Mouse (Mus musculus) erythroblast, embryonic 14.5 days (primary cell): ENCODE data around the gene Sptssb. TPM values are rescaled to one million over a fixed set of nuclear protein-coding genes. Genes with fewer than 3 reads are reported as not detected.

Source experiments
- H3K27me3 ChIP-seq: 2 replicates; pipeline ENCODE4 v1.6.1; 2012; ENCODE audit warnings: inconsistent platforms; ENCODE audit not compliant: control insufficient read depth
- H3K36me3 ChIP-seq: 2 replicates; pipeline ENCODE4 v1.6.1; 2012; ENCODE audit warnings: mild to moderate bottlenecking, inconsistent platforms; ENCODE audit not compliant: control insufficient read depth
- H3K4me1 ChIP-seq: 2 replicates; pipeline ENCODE4 v1.6.1; 2012; ENCODE audit warnings: inconsistent platforms; ENCODE audit not compliant: control insufficient read depth
- H3K4me3 ChIP-seq: replicated peaks from 2 replicates; pipeline ENCODE3; 2012; ENCODE audit warnings: moderate library complexity, mild to moderate bottlenecking, inconsistent platforms
- H3K9me3 ChIP-seq: 2 replicates; pipeline ENCODE4 v1.6.1; 2012; ENCODE audit warnings: low read length, inconsistent platforms, mixed read lengths; ENCODE audit not compliant: control insufficient read depth
- GATA1 ChIP-seq: IDR thresholded peaks from 2 replicates; pipeline ENCODE4 v1.6.1; 2012; ENCODE audit warnings: low read length, inconsistent platforms, mixed read lengths
- TAL1 ChIP-seq: IDR thresholded peaks from 3 replicates; pipeline ENCODE4 v1.6.1; 2012; ENCODE audit warnings: low read length, inconsistent platforms, mixed read lengths
- polyA plus RNA-seq: library from polyadenylated mRNA; stranded (reverse); fragments of >175 nt; gene quantifications from 2 replicates; pipeline ENCODE4 v1.2.3, GENCODE M21; 2012

Sptssb gene
- polyA plus RNA-seq, 1 experiment = not detected

DNA sequence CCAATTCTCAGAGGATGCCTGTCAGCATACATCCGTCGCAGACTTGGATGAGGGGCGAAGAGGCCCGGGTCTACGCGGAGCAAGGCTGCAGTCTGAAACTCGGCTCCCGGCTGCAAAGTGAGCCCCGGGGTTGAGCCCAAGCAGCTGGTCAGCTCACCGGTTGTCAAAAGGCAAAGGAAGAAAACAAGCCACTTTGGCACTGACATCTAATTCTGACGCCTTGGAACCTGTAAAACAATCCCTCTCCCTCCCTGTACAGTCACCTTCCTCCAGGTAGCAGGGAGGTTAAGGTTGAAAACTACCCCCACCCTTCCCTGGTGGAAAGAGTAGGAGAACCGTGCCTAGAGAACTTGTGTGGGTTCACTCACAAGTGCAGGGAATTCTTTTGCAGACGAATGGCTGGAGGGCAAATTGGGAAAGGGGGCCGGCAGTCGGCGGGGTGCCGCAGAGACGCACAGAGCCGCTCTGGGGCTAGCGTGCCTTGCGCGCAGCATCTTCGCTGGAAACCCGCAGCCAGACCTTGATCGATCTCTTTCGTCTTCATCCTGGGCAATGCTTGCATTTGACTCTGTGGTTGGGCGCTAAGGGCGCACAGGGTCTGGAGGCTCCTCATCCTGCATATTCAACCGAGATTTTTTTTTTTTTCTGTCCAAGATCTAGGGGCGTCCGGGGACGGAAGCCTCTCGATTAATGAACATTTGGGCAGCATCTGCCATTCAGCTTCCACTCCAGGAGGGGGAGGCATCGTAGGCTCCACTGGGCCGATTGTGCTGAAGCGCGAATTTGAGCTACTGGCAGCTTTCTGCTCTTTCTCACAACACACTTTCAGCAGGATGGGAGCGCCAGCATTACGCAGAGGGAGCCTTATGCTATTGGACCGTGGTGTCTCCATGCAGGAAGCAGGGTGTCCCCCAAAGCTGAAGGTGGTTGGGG is 1.1 kb upstream of the Sptssb start:
- H3K9me3 ChIP-seq = no peaks in the 10 kb centered on the region
- H3K36me3 ChIP-seq = no peaks in the 10 kb centered on the region
- H3K4me3 ChIP-seq = peak overlapping the region; percentile 32
- H3K4me1 ChIP-seq = no peaks in the 10 kb centered on the region
- TF ChIP-seq TAL1 (no peak), GATA1 (no peak)
- peaks cover 19% of the 10 kb centered on the region for H3K27me3 ChIP-seq

- Histone ChIP-seq H3K4me3 (no peak overlapping the region), H3K4me1 (no peaks in the 10 kb centered on the region), H3K36me3 (no peaks in the 10 kb centered on the region), H3K27me3 (no peaks in the 10 kb centered on the region), H3K9me3 (no peaks in the 10 kb centered on the region)
- TF ChIP-seq GATA1 (no peak), TAL1 (no peak)
Measured at GRCm38 (mm10) chr3:69839485-69839884, 20.3 kb downstream of the Sptssb start.

DNA sequence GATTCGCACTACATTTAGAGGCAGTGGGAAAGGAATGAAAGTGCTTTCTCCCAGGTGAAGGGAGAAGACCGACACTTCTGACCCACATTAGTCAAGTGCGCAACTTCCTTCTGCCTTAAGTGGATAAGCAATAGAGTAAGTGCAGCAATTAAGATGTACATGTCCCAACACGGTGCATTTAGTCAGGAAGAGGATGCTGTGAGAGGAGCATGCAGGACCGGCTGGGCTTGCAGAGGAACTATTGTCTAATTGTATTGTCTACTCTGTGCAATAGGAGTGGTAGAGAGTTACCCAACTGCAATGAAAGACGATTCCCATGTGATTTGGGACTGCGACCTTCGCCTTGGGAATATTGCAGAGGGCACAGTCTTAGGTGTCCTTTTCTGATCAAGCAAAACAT is 30.2 kb downstream of the Sptssb start:
- Histone ChIP-seq H3K36me3 (no peaks in the 10 kb centered on the region), H3K4me1 (no peaks in the 10 kb centered on the region), H3K4me3 (no peak overlapping the region), H3K9me3 (no peaks in the 10 kb centered on the region), H3K27me3 (no peaks in the 10 kb centered on the region)
- no peak for TF ChIP-seq GATA1
- TF ChIP-seq TAL1 = no peak

DNA sequence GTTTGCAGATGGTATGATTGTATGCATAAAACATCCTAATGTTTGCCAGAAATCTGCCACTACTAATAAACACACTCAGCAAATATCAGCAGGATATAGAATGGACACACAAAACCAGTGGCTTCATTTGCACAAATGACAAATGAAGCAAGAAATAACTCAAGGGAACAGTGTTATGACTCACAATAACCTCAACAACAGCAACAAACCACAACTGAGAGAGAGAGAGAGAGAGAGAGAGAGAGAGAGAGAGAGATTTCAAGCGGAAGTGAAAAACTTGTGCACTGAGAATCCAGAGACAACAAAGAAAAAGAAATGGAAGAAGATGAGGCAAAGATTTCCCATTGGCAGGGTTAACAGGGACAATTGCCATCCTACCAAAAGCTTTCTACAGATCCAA is 35.2 kb downstream of the Sptssb start:
- Histone ChIP-seq H3K9me3 (no peaks in the 10 kb centered on the region), H3K36me3 (no peaks in the 10 kb centered on the region), H3K4me1 (no peaks in the 10 kb centered on the region), H3K27me3 (no peaks in the 10 kb centered on the region), H3K4me3 (no peak overlapping the region)
- no peak for TF ChIP-seq TAL1
- TF ChIP-seq GATA1 = no peak

- Histone ChIP-seq H3K27me3 (no peaks in the 10 kb centered on the region), H3K4me3 (no peak overlapping the region), H3K36me3 (no peaks in the 10 kb centered on the region), H3K4me1 (no peaks in the 10 kb centered on the region), H3K9me3 (no peaks in the 10 kb centered on the region)
- TF ChIP-seq TAL1 (no peak), GATA1 (no peak)
Measured at GRCm38 (mm10) chr3:69820614-69821013, 39.1 kb downstream of the Sptssb start.

DNA sequence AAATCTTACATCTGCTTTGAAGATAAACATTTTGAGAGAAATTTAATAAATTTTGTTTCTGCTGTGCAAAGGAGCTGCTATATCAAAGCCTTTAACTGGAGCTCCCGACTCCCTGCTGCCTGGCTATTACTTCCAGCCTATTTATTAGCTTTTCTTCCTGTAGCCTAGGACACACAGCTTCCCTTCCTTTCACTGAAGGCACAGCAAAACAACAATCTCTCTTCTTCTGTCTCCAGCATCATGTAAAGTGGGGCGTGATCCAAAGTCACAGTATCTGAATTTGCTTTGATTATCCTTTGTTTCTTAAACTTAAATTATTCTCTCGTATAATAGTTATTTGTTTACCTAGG is 39.9 kb downstream of the Sptssb start:
- no peaks in the 10 kb centered on the region for H3K9me3 ChIP-seq
- H3K4me1 ChIP-seq = no peaks in the 10 kb centered on the region
- H3K4me3 ChIP-seq = no peak overlapping the region
- no peak for TF ChIP-seq TAL1
- TF ChIP-seq GATA1 = no peak
- H3K27me3 ChIP-seq = no peaks in the 10 kb centered on the region
- no peaks in the 10 kb centered on the region for H3K36me3 ChIP-seq

DNA sequence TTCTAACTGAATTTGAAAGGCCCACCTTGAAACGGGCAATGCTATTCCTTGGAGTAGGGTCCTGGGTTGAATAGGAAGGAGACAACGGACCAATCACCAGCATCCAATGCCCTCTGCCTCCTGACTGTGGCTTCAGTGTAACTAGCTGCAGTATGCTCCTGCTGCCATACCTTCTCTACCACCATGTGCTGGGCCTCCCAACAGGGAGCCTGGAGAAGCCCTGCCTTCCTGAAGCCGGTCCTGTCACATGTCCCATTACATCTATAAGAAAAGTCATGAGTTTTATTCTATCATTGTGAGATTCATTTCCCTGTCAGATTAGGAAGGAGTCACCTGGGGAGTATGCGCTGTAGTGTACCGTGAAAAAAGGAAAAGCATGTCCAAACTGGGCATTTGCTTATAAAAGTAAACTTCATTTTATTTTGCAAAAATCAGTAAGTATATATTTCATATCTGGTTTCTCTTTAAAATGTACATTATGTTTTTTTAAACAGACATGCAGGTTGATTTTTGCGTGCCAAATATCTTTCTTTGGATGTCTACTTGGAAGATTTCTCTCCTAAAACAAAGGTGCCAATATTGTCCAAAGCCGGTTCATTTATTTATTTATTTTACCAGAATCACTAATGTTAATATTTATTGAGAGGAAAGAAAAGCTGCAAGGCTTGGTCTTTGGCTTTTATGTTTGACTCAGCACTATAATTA is 40.4 kb downstream of the Sptssb start:
- H3K4me3 ChIP-seq = no peak overlapping the region
- H3K36me3 ChIP-seq = no peaks in the 10 kb centered on the region
- no peaks in the 10 kb centered on the region for H3K27me3 ChIP-seq
- H3K9me3 ChIP-seq = no peaks in the 10 kb centered on the region
- H3K4me1 ChIP-seq = no peaks in the 10 kb centered on the region
- TF ChIP-seq TAL1 = no peak
- TF ChIP-seq GATA1 = no peak

GRCm38 (mm10) chr3:69818466-69818865 is 41.3 kb downstream of the Sptssb start:
- Histone ChIP-seq H3K4me3 (no peak overlapping the region), H3K36me3 (no peaks in the 10 kb centered on the region), H3K27me3 (no peaks in the 10 kb centered on the region), H3K9me3 (no peaks in the 10 kb centered on the region), H3K4me1 (no peaks in the 10 kb centered on the region)
- TF ChIP-seq TAL1 (no peak), GATA1 (no peak)

GRCm38 (mm10) chr3:69816547-69816946 is 43.2 kb downstream of the Sptssb start:
- Histone ChIP-seq H3K4me3 (no peak overlapping the region), H3K27me3 (no peaks in the 10 kb centered on the region), H3K36me3 (no peaks in the 10 kb centered on the region), H3K4me1 (no peaks in the 10 kb centered on the region), H3K9me3 (no peaks in the 10 kb centered on the region)
- TF ChIP-seq TAL1 (no peak), GATA1 (no peak)
